Comparison of ENCODE assay signal across 15 mouse cellular contexts in genomic region chr17:57305593-57305992, GRCm38 (mm10). TPM values are rescaled to one million over a fixed set of nuclear protein-coding genes. Genes with fewer than 3 reads are reported as not detected.
DNase-seq lines count a peak whose midpoint lies in the region; ATAC-seq and TF ChIP-seq lines count a peak whose summit lies in the region.
"Had no signal": no experiment of that assay in that cellular context is flagged by ENCODE, and none has a peak within 500 bp of the region (broad histone marks: within the 10 kb centered on the region; RNA-seq: fewer than 3 reads in every experiment).

No protein-coding gene starts in this region.

- no peak overlapping the region for H3K27ac ChIP-seq in liver, embryonic 11.5 days (ENCODE audit: low read depth, low read length)
- H3K27ac ChIP-seq in kidney, adult 2 months (ENCODE audit: insufficient read depth, low read depth, low read length), result no peak overlapping the region
- H3K27ac ChIP-seq: embryonic facial prominence, embryonic 12.5 days; forebrain, embryonic 10.5 days; heart, embryonic 10.5 days; liver, embryonic 15.5 days had no signal

- TF ChIP-seq POLR2A in kidney, adult 2 months (IDR thresholded peaks at IDR 0.05; ENCODE audit: low read depth, low read length), result no peak

- no peaks in the 10 kb centered on the region for H3K27me3 ChIP-seq in G1E (ENCODE audit: insufficient read depth, low read length)
- H3K27me3 ChIP-seq in liver, embryonic 11.5 days (replicated peaks; ENCODE audit: control insufficient read depth, insufficient read depth, low read length), result no peaks in the 10 kb centered on the region
- H3K27me3 ChIP-seq in kidney, adult 2 months (replicated peaks; ENCODE audit: control insufficient read depth, insufficient read depth, low read length), result no peaks in the 10 kb centered on the region
- H3K27me3 ChIP-seq: embryonic facial prominence, embryonic 12.5 days; liver, embryonic 15.5 days had no signal

- H3K4me3 ChIP-seq in G1E (ENCODE audit: low read depth, low read length), result no peak overlapping the region
- H3K4me3 ChIP-seq in liver, embryonic 11.5 days (ENCODE audit: low read depth, low read length), result no peak overlapping the region
- no peak overlapping the region for H3K4me3 ChIP-seq in kidney, adult 2 months (ENCODE audit: insufficient read depth, low read depth, low read length)
- H3K4me3 ChIP-seq: embryonic facial prominence, embryonic 12.5 days; forebrain, embryonic 10.5 days; heart, embryonic 10.5 days; liver, embryonic 15.5 days had no signal

- peak; percentile 42; the same call in 1 of the 2 replicates for ATAC-seq in G1E (ENCODE audit: extremely low read depth, insufficient number of reproducible peaks, low FRiP score, poor library complexity, severe bottlenecking)
- peak; percentile 53; the same call in 1 of the 2 replicates for ATAC-seq in liver, embryonic 11.5 days (replicated peaks; ENCODE audit: low FRiP score)

- peaks cover 48% of the 10 kb centered on the region for H3K4me1 ChIP-seq in G1E (ENCODE audit: insufficient read depth, low read depth, low read length)
- H3K4me1 ChIP-seq in liver, embryonic 11.5 days (replicated peaks; ENCODE audit: control insufficient read depth, insufficient read depth, low read length), result no peaks in the 10 kb centered on the region
- no peaks in the 10 kb centered on the region for H3K4me1 ChIP-seq in kidney, adult 2 months (ENCODE audit: control insufficient read depth, insufficient read depth, low read length)
- H3K4me1 ChIP-seq: embryonic facial prominence, embryonic 12.5 days; forebrain, embryonic 10.5 days; heart, embryonic 10.5 days; liver, embryonic 15.5 days had no signal

- no peak overlapping the region for H3K4me2 ChIP-seq in liver, embryonic 11.5 days
- H3K4me2 ChIP-seq: embryonic facial prominence, embryonic 12.5 days; liver, embryonic 15.5 days had no signal

- no peaks in the 10 kb centered on the region for H3K9me3 ChIP-seq in G1E (replicated peaks)
- no peaks in the 10 kb centered on the region for H3K9me3 ChIP-seq in liver, embryonic 11.5 days (ENCODE audit: control insufficient read depth, low read length)
- H3K9me3 ChIP-seq: embryonic facial prominence, embryonic 12.5 days; forebrain, embryonic 10.5 days; heart, embryonic 10.5 days; liver, embryonic 15.5 days had no signal

- peak; percentile 36 for DNase-seq in testis, postnatal 14 days (ENCODE audit: low spot score)
- no peak for DNase-seq in testis, postnatal 10 days (ENCODE audit: low spot score)
- no peak for DNase-seq in G1E (ENCODE audit: low spot score)
- no peak for DNase-seq in liver, embryonic 11.5 days (ENCODE audit: low spot score)
- DNase-seq in thymus, postnatal 36 days, result peak; percentile 30 to 43
- DNase-seq in kidney, adult 8-10 months, result no peak
- DNase-seq in kidney, adult 18-20 months, result no peak
- DNase-seq in kidney, adult 2 months, result no peak
- DNase-seq: cerebellum, postnatal 14 days; heart, postnatal 36 days; right cerebral cortex, postnatal 4 days had no signal

- 77% methylated on average over 4 of the region's 4 CpGs for WGBS in liver, embryonic 11.5 days
- 62% methylated on average over 4 of the region's 4 CpGs for WGBS in kidney, adult 2 months

- peaks cover 96% of the 10 kb centered on the region for H3K36me3 ChIP-seq in G1E (replicated peaks)
- no peaks in the 10 kb centered on the region for H3K36me3 ChIP-seq in liver, embryonic 11.5 days (ENCODE audit: control insufficient read depth, insufficient read depth, low read length)
- no peaks in the 10 kb centered on the region for H3K36me3 ChIP-seq in kidney, adult 2 months (ENCODE audit: control insufficient read depth, insufficient read depth, low read length)
- H3K36me3 ChIP-seq: embryonic facial prominence, embryonic 12.5 days; forebrain, embryonic 10.5 days; heart, embryonic 10.5 days had no signal

- TF ChIP-seq CTCF in G1E (IDR thresholded peaks at IDR 0.05; ENCODE audit: low read depth, low read length), result no peak
- TF ChIP-seq CTCF in kidney, adult 2 months (conservative IDR thresholded peaks at IDR 0.05; ENCODE audit: insufficient read depth, insufficient read length, low read depth, low read length), result no peak

- no peak overlapping the region for H3K9ac ChIP-seq in liver, embryonic 11.5 days (ENCODE audit: low read depth, low read length)
- H3K9ac ChIP-seq: embryonic facial prominence, embryonic 12.5 days; liver, embryonic 15.5 days had no signal

RNA-seq across cellular contexts. Expression of gene Vav1, which starts 26.7 kb away (rescaled TPM):
- total RNA-seq in G1E (2014; fragmentation: Nextera tagmentation) (43.6 and 48.1 TPM in 2 replicates), G1E (2017) (175 and 177 TPM in 2 replicates)
- 43.4 and 50.0 TPM in 2 replicates for polyA plus RNA-seq in G1E (2012)
- 18.7 and 20.6 TPM in 2 replicates for polyA plus RNA-seq in liver, embryonic 11.5 days (2014; fragmentation: Nextera tagmentation; extraction: Ambion mirVana)
- 1.1 and 3.4 TPM in 2 replicates for polyA plus RNA-seq in kidney, adult 2 months (2012; rRNA removed)

RNA-seq across cellular contexts. Expression of gene Adgre1, which starts 52.9 kb away (rescaled TPM):
- 2.7 TPM in 1 of 2 replicates, not detected in the other for total RNA-seq in G1E (2014; fragmentation: Nextera tagmentation)
- 1.5 and 2.0 TPM in 2 replicates for total RNA-seq in G1E (2017)
- polyA plus RNA-seq in G1E (2012), result 0.08 and 0.13 TPM in 2 replicates
- polyA plus RNA-seq in liver, embryonic 11.5 days (2014; fragmentation: Nextera tagmentation; extraction: Ambion mirVana), result 9.6 and 10.9 TPM in 2 replicates
- polyA plus RNA-seq in kidney, adult 2 months (2012; rRNA removed), result 4.2 and 6.1 TPM in 2 replicates

RNA-seq across cellular contexts. Expression of gene Trip10, which starts 56.3 kb away (rescaled TPM):
- total RNA-seq in G1E (2014; fragmentation: Nextera tagmentation) (12.9 and 16.3 TPM in 2 replicates), G1E (2017) (9.8 and 12.7 TPM in 2 replicates)
- polyA plus RNA-seq in G1E (2012), result 20.1 and 22.0 TPM in 2 replicates
- polyA plus RNA-seq in liver, embryonic 11.5 days (2014; fragmentation: Nextera tagmentation; extraction: Ambion mirVana), result 25.5 and 25.9 TPM in 2 replicates
- polyA plus RNA-seq in kidney, adult 2 months (2012; rRNA removed), result 30.4 and 35.6 TPM in 2 replicates

RNA-seq across cellular contexts. Expression of gene Gpr108, which starts 57.3 kb away (rescaled TPM):
- total RNA-seq in G1E (2014; fragmentation: Nextera tagmentation) (15.2 and 18.4 TPM in 2 replicates), G1E (2017) (16.7 and 22.1 TPM in 2 replicates)
- 12.4 and 15.1 TPM in 2 replicates for polyA plus RNA-seq in G1E (2012)
- polyA plus RNA-seq in liver, embryonic 11.5 days (2014; fragmentation: Nextera tagmentation; extraction: Ambion mirVana), result 26.5 and 30.7 TPM in 2 replicates
- polyA plus RNA-seq in kidney, adult 2 months (2012; rRNA removed), result 36.7 and 39.6 TPM in 2 replicates

Comparison
In these comparisons a context has a peak if more than half of its experiments do, and no peak if none do; other contexts are left out.
1. DNase-seq: peak in testis, postnatal 14 days (single experiment) and thymus, postnatal 36 days (2 of 2); none in testis, postnatal 10 days (single experiment), G1E (single experiment), liver, embryonic 11.5 days (single experiment), kidney, adult 8-10 months (0 of 2), kidney, adult 18-20 months (single experiment) and kidney, adult 2 months (single experiment).